Mouse (Mus musculus): ENCODE data around the gene Slc25a27. TPM values are rescaled to one million over a fixed set of nuclear protein-coding genes. Genes with fewer than 3 reads are reported as not detected.
A peak's percentile ranks its signal among the peaks of the same experiment; 100 is the strongest.

Gene Slc25a27
- total RNA-seq, 2 experiments from 2014 or later = 3.6 to 4.8 TPM

DNA sequence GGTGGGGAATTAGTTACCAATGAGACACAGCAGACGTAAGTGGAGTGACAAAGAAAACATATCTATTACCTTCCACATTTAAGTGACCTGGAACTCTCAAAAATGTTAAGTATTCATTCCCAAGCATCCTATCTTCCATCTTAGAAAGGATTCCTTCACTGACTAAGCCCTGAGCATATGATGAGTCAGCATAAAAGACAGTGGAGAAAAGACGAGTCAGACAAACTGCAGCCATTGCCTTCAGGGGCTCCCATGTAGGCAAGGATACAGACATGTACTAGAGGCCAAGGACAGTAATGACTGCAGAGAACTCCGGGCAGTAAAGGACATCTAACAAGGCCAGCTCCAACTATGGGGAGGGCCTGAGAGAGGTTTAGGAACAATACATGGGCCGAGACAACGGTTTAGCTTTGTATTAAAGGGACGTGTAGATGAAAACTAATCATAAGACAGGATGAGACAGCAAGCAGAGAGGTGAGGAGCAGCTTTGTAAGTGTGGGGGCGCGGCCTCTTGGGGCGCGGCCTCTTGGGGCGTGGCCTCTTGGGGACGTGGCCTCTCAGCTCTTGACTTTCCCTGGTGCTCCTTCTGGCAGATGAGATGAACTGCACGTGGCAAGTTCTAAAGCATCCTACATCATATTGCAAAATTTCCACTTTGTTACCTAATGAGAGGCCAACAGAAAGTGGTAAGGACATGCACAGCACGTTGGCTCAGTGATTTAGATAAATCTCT is 15.5 kb downstream of the Slc25a27 start:
- intact Hi-C loops (cut with DNase I) = no loop called here
- no peak for DNase-seq

DNA sequence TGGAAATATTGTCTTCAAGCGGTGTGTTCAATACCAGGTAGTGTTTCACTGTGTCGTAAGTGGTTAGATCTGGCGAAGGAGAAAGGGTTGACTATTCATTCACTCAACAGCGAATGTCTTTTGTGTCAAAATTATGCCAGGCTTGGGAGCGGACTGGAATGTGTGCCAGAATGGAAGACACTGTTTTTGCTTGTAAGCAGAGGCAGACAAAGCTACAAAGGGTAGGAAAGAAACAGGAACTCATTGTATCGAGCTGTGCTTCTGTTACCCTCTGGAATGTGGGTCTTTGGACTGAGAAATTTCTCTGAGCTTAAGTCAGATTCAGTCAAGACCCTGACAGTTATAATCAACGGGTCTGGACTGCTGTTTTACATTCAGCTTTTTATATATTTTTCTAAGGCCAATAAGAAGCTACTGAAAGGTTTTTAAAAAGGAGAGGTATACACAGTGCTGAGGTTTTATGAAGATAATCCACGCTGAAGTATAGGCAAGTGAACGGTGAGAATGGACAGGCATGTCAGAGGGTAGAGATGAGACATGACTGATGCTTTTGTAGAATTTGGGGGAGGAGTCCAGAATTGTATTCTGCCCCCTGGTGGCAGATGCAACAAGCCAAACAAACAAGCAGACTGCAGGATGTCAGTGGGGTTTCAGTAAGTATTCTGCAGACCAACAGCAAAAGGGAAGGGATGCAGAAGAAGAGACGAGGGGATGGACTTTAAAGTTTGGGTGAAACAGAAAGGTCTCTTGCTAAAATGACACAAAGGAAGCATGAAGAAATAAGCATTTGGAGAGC is 17.2 kb downstream of the Slc25a27 start:
- intact Hi-C loops (cut with DNase I) = no loop called here

DNA sequence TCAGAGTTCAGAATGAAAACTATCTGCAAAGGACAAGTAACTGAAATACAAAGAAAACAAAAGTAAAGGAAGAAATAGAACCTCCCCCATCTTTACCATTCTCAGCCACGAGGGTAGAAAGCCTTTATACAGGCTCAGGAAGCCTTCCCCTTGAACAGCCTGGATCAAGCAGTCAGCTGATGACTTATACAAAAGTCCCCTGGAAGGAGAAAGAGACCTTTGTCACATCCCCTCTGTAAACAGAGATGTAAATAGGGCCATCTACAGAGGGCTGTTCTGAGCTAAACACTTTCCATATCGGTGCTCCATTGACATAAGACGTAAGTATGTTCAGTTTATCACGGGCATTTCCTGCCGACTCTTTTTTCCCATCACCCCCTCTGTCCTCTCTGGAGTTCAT is 20.1 kb downstream of the Slc25a27 start:
- no peak for DNase-seq
- intact Hi-C loops (cut with DNase I) = no loop called here

More for the DNA sequence above, 17.2 kb downstream of the Slc25a27 start:
- DNase-seq = no peak

DNA sequence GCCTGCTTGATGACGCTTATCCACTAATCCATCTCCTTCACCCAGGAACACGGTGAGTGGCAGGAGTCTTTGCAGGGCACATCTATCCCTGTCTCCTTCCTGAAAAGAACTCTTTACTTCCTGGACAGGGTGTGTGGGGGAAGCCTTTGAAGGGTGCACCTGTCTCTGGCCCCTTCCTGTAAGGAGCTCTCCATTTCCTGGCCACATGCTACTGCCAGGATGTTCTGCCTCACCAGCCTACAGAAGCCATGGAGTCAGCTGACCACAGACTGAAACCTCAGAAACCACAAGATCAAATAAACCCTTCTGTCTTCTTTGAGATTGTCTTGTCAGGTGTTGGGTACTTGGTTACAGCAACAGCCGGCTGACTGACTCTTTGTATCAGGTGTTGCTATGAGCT is 21.9 kb downstream of the Slc25a27 start:
- intact Hi-C loops (cut with DNase I) = no loop called here
- DNase-seq = no peak

- no peak for DNase-seq
Measured at GRCm38 (mm10) chr17:43644375-43644774, 22.6 kb downstream of the Slc25a27 start.

DNA sequence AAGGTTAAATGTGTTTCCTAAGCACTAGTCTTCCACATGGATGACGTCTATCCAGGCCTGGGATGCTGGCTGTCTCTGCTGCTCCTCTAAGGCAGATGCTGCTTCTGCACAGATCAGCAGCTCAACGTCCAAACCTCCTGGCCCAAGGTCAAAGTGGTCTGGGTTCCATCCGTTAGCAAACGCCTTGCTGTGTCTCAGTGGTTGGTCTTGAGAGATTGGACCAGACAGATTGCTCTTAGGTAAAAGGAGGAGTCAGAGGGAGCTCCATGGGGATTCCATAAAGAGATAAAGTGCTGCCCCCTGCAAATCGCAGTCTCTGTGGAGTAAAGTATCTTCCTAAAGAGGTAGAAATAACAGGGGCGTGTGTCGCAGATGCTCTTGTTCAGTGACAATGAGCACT is 23.8 kb downstream of the Slc25a27 start:
- intact Hi-C loops (cut with DNase I) = no loop called here
- no peak for DNase-seq

More at GRCm38 (mm10) chr17:43644375-43644774, 22.6 kb downstream of the Slc25a27 start:
- intact Hi-C loops (cut with DNase I) = no loop called here

GRCm38 (mm10) chr17:43640825-43641224 is 26.2 kb downstream of the Slc25a27 start:
- no peak for DNase-seq
- intact Hi-C loops (cut with DNase I) = no loop called here

DNA sequence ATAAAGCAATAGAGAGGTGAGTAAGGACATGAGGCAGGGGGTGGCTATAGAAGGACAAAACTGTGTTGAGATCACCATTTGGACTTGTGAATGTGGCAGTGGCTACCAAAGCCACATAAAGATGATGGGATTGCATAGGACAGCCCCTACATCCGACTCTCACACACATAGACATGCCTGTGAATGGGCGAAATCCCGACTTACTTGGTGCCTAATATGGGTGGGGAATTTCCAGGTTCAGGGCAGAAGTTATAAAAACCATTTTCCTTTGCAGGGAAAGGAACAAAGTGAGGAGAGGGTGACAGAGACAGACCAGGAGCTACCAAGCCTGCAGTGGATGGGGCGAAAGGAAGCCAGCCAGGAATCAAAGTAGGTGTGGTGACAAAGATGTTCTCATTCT is 29.9 kb downstream of the Slc25a27 start:
- intact Hi-C loops (cut with DNase I) = no loop called here
- no peak for DNase-seq

DNA sequence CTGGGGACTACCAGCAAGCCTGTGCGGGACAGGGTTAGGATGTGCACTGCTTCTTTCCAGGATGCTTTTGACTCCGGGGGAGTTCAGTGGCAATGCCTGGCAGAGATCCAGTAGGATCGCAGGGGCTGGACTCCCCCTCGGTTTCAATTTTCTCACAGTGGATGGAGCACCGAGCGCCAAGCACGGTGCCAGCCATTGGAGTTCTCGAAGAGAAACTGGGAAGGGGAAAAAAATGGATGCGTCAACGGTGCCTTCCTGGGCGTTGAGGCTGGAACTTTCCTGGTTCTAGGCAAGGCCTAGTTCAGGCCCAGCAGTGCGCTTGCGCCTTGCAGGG is 36.6 kb downstream of the Slc25a27 start:
- no peak for DNase-seq
- intact Hi-C loops (cut with DNase I) = no loop called here

DNA sequence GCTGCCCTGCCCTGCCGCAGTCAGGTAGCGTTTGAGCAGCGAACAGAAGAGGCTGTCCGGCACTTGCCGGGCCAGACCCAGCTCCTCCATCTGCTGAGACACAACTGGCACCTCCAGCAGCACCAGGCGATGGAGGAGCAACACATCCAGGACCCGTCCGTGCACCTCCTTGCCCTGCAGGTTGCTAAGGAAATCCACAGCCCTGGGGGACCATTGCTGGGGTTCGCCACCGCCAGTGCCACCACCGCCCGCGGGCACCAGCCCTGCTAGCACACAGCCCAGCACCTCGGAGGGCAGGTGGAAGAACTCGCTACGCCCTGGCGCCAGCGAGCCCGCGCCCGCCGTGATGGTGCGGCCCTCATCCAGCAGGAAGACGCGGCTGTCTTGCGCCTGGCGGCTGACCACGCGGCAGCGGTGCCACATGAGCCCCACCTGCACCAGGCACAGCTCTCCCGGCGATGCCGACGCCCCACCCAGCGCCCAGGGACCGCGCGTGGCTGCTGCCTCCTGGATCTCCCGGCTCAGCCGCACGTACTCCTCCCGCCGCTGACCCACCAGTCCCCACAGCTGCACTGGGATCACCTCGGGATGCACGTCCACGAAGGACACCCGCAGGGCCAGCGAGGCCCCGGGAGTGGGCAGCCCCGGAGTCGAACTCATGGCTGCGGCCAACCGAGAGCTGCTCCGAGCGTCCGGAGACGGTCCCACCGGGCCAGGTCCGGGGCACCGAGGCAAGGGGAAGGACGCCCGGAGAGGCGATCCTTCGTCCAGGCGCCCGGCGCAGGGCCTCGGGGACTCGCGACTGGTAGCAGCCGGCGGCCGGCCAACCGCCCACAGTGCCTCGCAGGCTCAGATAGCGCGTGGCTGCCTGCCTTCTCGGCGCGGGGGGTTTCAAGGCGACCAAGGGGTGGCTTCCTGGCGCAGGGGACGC is 37.3 kb downstream of the Slc25a27 start, which contains the start of gene Tdrd6:
Gene Tdrd6 (minus strand): TSS at position 804 of the 931 bp plus-strand sequence.
- DNase-seq = peak in 1 of 2 experiments; percentile 18
- intact Hi-C loops (cut with DNase I) = no loop called here

DNA sequence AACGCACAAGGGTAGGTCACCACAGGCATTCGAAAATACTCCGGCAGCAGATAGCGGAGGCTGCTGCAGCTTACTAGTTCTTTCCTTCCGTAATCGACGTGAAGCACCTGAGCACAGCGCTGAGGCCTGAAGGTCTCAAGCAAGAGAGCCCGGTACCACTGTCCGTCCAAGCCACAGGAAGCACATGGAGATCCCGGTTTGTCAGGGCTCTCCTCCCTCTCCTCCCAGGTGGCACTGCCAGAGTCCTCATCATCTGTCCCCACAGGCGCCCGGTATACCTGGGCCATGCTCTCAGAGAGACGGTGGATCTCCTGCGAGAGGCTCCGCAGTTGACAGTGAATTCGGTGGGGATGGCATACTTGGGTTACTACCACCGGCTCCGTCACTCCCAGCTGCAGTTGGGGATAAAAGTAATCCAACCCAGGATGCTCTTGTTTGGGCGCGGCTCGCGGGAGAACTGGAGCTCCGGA is 38.0 kb downstream of the Slc25a27 start:
- DNase-seq = no peak
- intact Hi-C loops (cut with DNase I) = no loop called here

DNA sequence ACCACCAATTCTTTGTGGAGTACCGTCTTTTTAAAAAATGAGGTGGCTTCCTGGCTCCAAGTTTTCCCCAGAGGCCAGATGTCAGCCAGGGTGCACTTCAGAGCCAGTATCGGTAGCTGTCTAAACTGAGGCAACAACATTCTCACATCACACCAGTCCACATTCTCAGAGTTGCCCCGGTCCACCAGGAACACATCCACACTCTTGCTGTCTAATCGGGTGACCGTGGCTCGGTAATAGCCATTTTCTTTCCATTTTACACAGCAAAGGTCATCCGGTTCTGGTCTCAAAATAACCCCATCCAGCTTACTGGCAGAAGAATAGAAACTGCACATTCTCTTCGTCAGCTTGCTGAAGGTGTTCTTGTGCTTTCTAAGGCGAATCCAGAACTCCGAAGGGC is 38.8 kb downstream of the Slc25a27 start:
- DNase-seq = no peak
- intact Hi-C loops (cut with DNase I) = no loop called here

GRCm38 (mm10) chr17:43622076-43622475 is 44.9 kb downstream of the Slc25a27 start:
- intact Hi-C loops (cut with DNase I) = no loop called here

DNA sequence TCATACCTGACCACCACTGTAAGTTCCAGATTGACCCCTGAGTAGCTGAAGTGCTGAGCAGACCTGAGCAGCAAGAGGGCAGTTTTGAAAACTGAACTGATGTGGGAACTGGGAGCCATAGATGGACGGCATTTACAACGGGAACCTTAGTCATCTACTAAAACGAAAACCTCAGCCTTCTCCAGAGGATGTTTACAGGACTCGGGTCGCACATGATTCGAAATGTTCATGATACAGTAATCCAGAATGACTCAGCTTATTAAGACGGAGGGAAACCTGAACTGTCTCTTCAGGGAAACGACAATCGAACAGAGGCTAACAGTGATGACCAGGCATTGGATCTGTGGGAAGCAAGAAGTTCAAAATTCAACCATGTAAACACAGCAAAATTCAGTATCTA is 47.9 kb downstream of the Slc25a27 start:
- intact Hi-C loops (cut with DNase I) = no loop called here
- no peak for DNase-seq

More at GRCm38 (mm10) chr17:43622076-43622475, 44.9 kb downstream of the Slc25a27 start:
- DNase-seq = no peak

DNA sequence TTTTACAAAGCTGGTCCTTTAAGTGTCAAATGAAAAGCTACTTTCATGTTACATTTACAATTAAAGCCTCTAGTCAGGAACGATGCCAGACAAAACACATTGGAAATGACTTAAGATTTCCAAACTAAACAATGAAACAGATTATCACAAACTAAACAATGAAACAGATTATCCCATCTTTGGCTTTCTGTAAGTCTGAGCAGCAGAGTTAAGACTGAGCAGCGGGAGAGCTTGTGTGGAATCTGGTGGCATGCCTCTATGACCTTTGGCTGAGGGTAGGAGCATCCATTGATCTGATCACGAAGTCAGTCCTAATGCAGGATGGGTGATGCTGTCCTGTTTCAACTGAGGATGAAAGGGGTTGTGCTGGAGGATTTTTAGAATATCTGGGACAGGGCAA is 54.8 kb downstream of the Slc25a27 start:
- intact Hi-C loops (cut with DNase I) = no loop called here
- DNase-seq = no peak

DNA sequence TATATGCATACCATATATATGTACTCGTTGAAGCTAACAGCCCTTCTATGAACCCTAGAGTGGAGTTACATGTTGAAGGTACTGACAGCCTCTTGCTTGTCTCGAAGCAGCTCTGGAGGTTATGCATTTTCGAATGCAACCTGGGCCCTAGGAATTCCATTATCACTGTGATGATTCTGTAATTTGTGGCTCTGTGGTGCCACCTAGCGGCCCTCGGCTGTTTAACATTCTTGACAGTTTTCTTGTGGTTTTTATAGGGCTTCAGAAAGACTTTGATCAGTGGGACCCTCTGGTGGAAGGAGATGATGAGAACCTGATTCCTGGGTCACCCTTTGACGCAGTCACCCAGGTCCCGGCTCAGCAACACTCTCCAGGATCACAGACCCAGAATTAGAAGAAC is 55.4 kb downstream of the Slc25a27 start:
- intact Hi-C loops (cut with DNase I) = loop anchor here (1.0 kb wide), 2 partner anchors 93 to 346 kb away; no protein-coding TSS in a partner anchor
- DNase-seq = peak; percentile 50 to 58

- intact Hi-C loops (cut with DNase I) = loop anchor here (1.0 to 10.0 kb wide), 2 partner anchors 88 to 282 kb away; no protein-coding TSS in a partner anchor
- peak; percentile 73 to 85 for DNase-seq
Measured at GRCm38 (mm10) chr17:43606704-43607103, 60.3 kb downstream of the Slc25a27 start.

DNA sequence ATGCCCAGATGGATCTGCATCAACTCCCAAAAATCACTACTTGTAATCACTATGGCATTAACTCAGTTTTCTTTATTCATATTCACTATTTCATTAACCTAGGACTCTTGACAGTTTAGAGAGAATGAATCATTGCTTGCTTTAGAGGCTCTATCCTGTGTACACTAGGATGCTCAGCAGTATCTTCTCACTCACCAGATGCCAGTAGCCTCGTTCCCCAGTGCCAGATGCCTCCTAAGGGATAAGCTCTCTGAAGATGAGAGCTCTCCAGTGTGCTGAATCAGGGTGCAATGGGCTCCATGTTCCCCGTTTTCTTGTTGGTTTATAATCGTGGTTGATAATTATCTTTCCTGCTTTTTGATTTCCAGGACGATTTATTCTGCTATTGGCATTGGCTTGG is 68.3 kb downstream of the Slc25a27 start:
- intact Hi-C loops (cut with DNase I) = no loop called here
- no peak for DNase-seq

GRCm38 (mm10) chr17:43597742-43598141 is 69.3 kb downstream of the Slc25a27 start:
- no peak for DNase-seq
- intact Hi-C loops (cut with DNase I) = no loop called here
